ENCODE assay signal across 24 mouse cellular contexts in genomic region chr4:141736856-141737255, GRCm38 (mm10). TPM values are rescaled to one million over a fixed set of nuclear protein-coding genes. Genes with fewer than 3 reads are reported as not detected.
"Had no signal": no experiment of that assay in that cellular context is flagged by ENCODE, and none has a peak within 500 bp of the region (broad histone marks: within the 10 kb centered on the region; RNA-seq: fewer than 3 reads in every experiment).

No protein-coding gene starts in this region.

- H3K4me3 ChIP-seq: layer of hippocampus, adult 2 months; limb, embryonic 10.5 days; limb, embryonic 13.5 days; lung, embryonic 15.5 days; midbrain, embryonic 15.5 days; neural tube, embryonic 12.5 days; neural tube, embryonic 15.5 days; stomach, embryonic 15.5 days had no signal

- H3K27me3 ChIP-seq: limb, embryonic 13.5 days; lung, embryonic 15.5 days; midbrain, embryonic 15.5 days; neural tube, embryonic 12.5 days; neural tube, embryonic 15.5 days; stomach, embryonic 15.5 days had no signal

- H3K27ac ChIP-seq: kidney, postnatal 0 days; layer of hippocampus, adult 2 months; limb, embryonic 10.5 days; limb, embryonic 13.5 days; liver, embryonic 14.5 days; lung, embryonic 15.5 days; midbrain, embryonic 15.5 days; neural tube, embryonic 12.5 days; neural tube, embryonic 15.5 days; stomach, embryonic 15.5 days had no signal

- DNase-seq: kidney, adult 2 months; kidney, postnatal 25 days; layer of hippocampus, adult 9-11 months; liver, postnatal 0 days; lung, postnatal 10 days; lung, postnatal 4 days; retina, postnatal 1 day; right cerebral cortex, postnatal 25 days; thymus, postnatal 25 days had no signal

- H3K36me3 ChIP-seq: limb, embryonic 10.5 days; limb, embryonic 13.5 days; lung, embryonic 15.5 days; midbrain, embryonic 15.5 days; neural tube, embryonic 12.5 days; neural tube, embryonic 15.5 days; stomach, embryonic 15.5 days had no signal

RNA-seq across cellular contexts. Expression of gene Agmat, which starts 9.6 kb away (rescaled TPM):
- total RNA-seq: layer of hippocampus, adult 2 months; layer of hippocampus, postnatal 25 days had no signal
- polyA plus RNA-seq: limb, embryonic 10.5 days; midbrain, embryonic 11.5 days; midbrain, embryonic 15.5 days; neural tube, embryonic 12.5 days; neural tube, embryonic 15.5 days had no signal

RNA-seq across cellular contexts. Expression of gene Rsc1a1, which starts 51.5 kb away (rescaled TPM):
- total RNA-seq: layer of hippocampus, adult 2 months; left cerebral cortex, adult 18-20 months had no signal
- polyA plus RNA-seq: kidney, embryonic 14.5 days; kidney, postnatal 0 days; liver, postnatal 0 days; lung, embryonic 15.5 days; neural tube, embryonic 12.5 days; neural tube, embryonic 15.5 days; stomach, embryonic 15.5 days; thymus, postnatal 0 days had no signal
